Mouse (Mus musculus): ENCODE measurements around the gene Hist1h4f.

DNA sequence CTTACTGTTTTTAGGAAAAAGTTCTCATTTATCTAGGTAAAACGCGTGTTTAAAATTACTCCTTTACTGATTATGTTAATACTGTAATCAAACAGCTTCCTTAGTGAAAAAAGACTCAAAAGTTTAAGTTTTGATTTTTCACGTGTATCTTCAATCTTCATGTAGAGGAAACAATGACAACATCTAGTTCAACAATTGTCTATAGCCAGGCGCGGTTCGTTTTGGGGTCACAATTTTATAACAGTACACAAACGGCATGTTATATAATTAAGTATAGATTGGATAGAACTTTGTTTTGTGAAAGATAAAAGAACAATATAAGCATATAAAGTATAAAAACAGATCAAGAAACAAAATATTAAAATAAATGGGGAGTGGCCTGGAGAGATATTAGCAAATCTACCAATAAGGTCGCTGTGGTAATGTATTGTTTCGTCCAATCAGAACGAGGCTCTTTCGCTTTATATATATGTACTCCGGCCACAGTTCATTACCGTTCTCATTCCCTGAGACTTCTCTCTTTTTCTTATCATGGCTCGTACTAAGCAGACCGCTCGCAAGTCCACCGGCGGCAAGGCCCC is 23.9 kb upstream of the Hist1h4f start, which contains the start of gene Hist1h3d:
- no peak for TF ChIP-seq POLR2A (IDR thresholded peaks at IDR 0.05; ENCODE audit: borderline replicate concordance, insufficient read depth, low read length)
- no peak for TF ChIP-seq CTCF (IDR thresholded peaks at IDR 0.05; ENCODE audit: borderline replicate concordance, insufficient read depth, low read depth, low read length)

Measured in cerebellum, adult 2 months (tissue).